Mouse (Mus musculus): Measurements from ENCODE around the gene Ccl17.

DNA sequence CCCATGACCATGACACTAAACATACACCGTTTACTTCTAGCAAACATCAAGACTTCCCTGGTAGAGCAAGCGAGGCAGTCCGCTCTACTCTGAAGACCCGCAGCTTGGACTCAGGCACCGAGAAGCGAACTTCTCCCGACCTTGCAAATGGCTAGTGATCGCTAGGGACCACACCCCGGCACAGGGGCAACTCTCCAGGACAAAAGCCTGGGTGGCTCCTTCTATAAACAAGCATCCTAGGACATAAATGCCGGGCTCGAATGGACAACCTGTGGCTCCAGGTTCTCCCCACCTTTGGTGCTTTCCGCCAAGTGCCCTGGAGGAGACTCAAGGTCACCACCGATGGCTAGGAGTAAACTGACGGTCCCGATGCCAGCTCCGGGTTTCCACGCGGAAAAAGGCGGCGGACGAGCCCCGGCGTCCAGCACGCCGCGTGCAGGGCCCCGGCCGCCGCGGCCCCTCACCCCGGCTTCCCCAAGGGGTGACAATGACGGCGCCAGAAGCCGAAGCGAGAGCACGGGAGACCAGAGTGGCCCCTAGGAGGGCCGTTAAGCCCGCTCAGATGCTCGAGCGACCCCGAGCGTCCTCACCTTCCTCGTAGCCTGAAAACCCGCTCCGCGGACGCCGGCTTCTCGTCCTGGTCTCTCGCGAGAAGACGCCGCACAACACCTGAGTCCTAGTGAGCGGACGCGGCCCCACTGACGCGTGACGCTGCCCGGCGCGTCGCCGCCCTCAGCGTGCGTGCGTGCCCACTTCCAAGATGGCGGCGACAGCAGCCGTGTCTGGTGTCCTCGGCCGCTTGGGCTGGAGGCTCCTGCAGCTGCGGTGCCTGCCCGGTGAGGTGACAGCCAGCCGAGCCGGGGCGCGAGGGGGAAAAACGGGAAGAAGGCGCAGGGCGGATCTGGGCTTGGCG, 27.7 kb downstream of the Ccl17 start, which contains the start of the genes Coq9 and Ciapin1:
- TF ChIP-seq EP300 (IDR thresholded peaks at IDR 0.05; ENCODE audit: low read depth) (peak; percentile 77), CTCF (IDR thresholded peaks at IDR 0.05; ENCODE audit: low read depth) (no peak)
